Mouse (Mus musculus): Measurements from ENCODE around the gene Slc1a6.
"Not testable (repeated sequence)": the region's sequence is repeated elsewhere in the genome, so short reads cannot be mapped to it uniquely, and the experiment has no call there.

Gene Slc1a6

GRCm38 (mm10) chr10:78779981-78780651 lies at the start of gene Slc1a6:
TSS of gene Slc1a6 (plus strand) at chr10:78780496.
- peak; percentile 60 to 70 for DNase-seq

GRCm38 (mm10) chr10:78739821-78740220 lies 40.5 kb upstream of the Slc1a6 start:
- DNase-seq, result no peak

- DNase-seq, result no peak
These were observed 36.6 kb upstream of the Slc1a6 start for GRCm38 (mm10) chr10:78743721-78744120.

- DNase-seq, result no peak
These were observed 34.7 kb upstream of the Slc1a6 start for GRCm38 (mm10) chr10:78745453-78746232.

- DNase-seq, result peak; percentile 14 to 16
These were observed 33.1 kb upstream of the Slc1a6 start for GRCm38 (mm10) chr10:78747035-78747721.

- no peak for DNase-seq
These were observed 32.1 kb upstream of the Slc1a6 start for GRCm38 (mm10) chr10:78748161-78748560.

- DNase-seq, result no peak
These were observed 31.4 kb upstream of the Slc1a6 start for GRCm38 (mm10) chr10:78748946-78749345.

- peak; percentile 73 to 78 for DNase-seq
These were observed 27.7 kb upstream of the Slc1a6 start, which contains the start of gene Ccdc105 for GRCm38 (mm10) chr10:78752452-78753191. TSS of gene Ccdc105 (minus strand) at chr10:78753065.

GRCm38 (mm10) chr10:78756021-78756420 lies 24.3 kb upstream of the Slc1a6 start:
- peak; percentile 79 to 84 for DNase-seq

GRCm38 (mm10) chr10:78765570-78765969 lies 14.7 kb upstream of the Slc1a6 start:
- DNase-seq, result no peak

GRCm38 (mm10) chr10:78775830-78776229 lies 4.5 kb upstream of the Slc1a6 start:
- no peak for DNase-seq

- DNase-seq, result no peak
These were observed 769 bp upstream of the Slc1a6 start for GRCm38 (mm10) chr10:78779527-78779926.

- DNase-seq, result peak; percentile 85 to 90
These were observed 7.3 kb downstream of the Slc1a6 start for GRCm38 (mm10) chr10:78787566-78788087.

- no peak for DNase-seq
These were observed 10.3 kb downstream of the Slc1a6 start for GRCm38 (mm10) chr10:78790561-78790960.

GRCm38 (mm10) chr10:78801449-78801848 lies 21.2 kb downstream of the Slc1a6 start:
- DNase-seq, result no peak

- no peak for DNase-seq
These were observed 32.2 kb downstream of the Slc1a6 start for GRCm38 (mm10) chr10:78812358-78813060.

GRCm38 (mm10) chr10:78840456-78840855 lies 60.2 kb downstream of the Slc1a6 start:
- not testable (repeated sequence) for DNase-seq

GRCm38 (mm10) chr10:78852066-78852465 lies 71.8 kb downstream of the Slc1a6 start, which contains the start of gene Olfr1356:
TSS of gene Olfr1356 (minus strand) at chr10:78852166.
- DNase-seq, result no peak

All from cerebellum, postnatal 36 days (tissue).